Mouse (Mus musculus) B cell, adult 2 months (primary cell): ENCODE measurements around the gene Ttc30b.
"Not testable (repeated sequence)": the region's sequence is repeated elsewhere in the genome, so short reads cannot be mapped to it uniquely, and the experiment has no call there.

Experiments used
- DNase-seq, 2 experiments: peaks; one replicate each; pipeline ENCODE4 v3.0.0; 2022

Gene Ttc30b

DNA sequence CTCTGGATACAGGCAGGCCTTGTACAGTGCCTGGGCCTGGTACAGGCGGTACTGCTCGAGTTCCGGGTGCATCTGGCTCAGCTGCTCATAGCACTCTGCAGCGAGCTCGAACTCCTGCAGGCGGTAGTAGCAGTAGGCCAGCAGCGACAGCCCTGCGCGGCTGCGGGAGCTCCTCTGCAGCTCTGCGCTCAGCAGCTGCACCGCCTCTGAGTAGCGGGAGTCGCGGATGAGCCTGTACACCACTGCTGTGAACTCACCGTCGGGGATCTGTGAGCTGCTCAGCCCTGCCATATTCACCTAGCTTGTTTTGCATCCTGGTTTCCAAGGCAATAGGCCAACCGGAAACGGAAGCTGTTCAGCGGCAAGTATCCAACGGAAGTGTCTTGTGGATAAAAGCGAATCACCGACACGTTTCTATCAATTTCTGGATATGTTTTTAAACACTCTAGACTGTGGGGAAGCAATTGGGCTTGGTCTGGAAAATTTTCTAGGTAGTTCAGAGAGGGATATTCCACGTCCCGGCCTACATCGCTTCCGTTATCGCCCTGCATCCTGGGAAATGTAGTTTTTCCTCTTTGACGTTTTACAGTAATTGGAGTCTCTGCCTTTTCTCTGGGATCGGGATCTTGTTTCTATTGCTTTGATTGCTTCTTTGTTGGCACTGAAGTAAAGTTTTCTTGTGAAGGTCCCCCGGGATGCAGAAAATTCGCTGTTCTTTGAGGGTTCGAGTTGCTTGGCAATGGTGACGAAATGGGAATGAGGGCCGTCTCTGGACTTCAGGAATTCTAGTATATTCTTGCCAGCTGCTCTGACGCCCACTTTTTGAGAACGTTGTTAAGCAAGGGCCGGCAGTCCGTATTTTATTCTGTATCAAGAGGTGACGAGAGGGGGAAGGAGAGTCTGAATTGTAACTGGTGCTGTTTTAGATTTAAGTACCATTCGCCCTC, at the start of gene Ttc30b:
Ttc30b (minus strand) TSS at position 469 of the 947 bp plus-strand sequence.
- peak; percentile 85 to 87 for DNase-seq

DNA sequence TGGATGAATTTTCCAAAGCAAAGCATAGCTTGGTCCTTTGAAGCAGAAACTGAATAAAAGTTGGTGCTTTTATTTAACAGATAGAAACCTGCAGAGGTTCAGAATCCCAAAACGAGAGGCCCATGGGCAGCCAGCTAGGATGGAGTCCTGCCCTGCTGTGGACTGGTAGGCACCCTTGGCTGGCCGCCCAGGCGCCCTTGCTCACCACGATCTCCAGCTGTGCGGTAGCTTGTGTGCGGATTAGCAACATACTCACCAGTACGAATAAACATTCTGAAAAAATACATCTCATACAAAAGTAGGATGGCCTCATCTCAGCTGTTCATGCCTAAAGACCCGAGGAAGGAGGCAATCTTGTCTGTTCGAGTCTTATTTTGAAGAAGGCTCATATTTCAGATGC, 49.4 kb upstream of the Ttc30b start:
- DNase-seq, result no peak

DNA sequence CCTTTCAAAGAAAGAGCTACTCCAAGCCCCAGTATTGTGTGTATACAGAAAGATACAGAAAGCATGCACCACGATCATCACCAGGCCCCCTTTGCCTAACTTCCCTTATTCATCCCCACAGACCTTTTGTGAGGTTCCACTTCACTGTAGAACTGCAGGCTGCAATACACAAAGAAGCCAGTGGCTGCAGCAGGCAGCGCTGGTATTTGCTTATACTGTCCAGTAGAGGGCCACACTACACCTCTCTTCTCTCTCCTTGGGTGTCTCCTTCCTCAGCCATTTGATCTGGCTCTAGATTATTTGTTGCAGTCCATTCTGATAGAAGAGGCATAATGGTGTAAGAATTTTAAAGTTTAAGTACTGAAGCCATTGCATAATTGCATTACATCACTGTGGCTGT, 46.7 kb upstream of the Ttc30b start:
- peak; percentile 50 to 53 for DNase-seq

DNA sequence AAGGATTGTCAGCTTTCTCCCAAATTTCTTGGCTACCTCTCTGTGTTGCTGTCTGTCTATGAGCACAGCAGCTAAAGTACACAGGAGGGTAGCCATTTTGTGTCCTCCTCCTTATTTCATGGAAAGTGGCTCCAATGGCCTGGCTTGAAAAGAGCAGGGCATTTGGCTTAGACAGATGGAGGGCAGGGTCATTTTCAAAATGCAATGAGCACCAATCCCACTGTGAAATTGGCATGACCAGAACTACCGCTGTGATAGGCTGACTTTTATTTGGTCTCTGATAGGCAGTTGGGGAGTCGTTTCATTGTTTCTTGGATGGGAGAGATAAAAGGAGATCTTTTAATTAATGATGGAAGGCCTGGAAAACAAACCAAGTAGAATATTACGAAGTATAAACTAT, 45.5 kb upstream of the Ttc30b start:
- DNase-seq, result no peak

DNA sequence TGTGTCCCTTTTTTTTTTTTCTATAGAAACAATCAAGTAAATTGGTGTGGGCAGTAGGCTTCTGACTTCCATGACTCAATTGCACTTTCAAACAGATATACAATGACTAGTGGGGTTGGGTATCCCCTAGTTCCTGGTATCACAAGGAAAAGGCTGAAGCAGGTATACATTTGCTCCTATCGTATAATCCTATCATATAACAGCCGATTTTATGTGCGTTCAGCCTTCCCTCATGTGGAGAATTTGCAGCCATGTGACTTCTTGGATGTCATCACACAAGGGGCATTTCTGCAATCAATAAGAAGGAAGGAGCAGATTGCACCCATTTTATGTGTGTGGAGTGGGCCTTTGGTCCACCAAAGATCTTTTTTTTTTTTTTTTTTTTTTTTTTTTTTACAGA, 44.7 kb upstream of the Ttc30b start:
- no peak for DNase-seq

DNA sequence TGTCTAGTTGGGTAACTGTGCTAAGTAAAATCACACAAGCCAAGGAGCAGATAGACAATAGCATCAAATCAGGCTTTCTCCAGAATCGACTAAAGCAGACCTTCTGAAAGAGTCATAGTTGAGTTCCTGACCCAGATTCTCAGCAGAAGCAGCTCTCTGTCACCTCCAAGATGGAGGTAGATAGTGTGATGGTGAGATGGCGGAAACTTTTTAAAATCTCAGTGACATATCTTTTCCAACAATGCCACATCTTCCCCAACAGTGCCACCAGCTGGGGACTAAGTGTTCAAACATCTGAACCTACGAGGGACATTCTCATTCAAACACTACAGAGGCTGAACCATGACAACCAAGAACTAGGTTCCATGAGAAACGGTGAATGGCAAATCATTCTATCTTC, 44.2 kb upstream of the Ttc30b start:
- no peak for DNase-seq

DNA sequence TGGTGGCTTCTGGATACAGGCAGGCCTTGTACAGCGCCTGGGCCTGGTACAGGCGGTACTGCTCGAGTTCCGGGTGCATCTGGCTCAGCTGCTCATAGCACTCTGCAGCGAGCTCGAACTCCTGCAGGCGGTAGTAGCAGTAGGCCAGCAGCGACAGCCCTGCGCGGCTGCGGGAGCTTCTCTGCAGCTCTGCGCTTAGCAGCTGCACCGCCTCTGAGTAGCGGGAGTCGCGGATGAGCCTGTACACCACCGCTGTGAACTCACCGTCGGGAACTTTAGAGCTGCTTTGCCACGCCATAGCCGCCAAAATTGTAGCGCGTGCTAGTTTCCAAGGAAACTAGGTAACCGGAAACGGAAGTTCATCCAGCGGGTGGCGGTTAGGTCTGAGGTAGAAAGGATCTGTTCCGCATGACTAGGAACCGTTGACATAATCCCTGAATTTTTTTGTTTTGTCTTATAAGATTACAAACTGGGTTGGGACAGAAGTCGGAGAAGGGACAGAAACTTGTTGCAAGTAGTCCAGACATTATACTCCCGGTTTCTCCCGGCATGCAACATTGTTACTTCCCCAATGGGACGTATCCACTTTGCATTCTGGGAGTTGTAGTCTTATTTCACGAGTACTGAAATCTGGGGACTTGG, 43.2 kb upstream of the Ttc30b start, which contains the start of gene Ttc30a1:
Ttc30a1 (minus strand) TSS at position 528 of the 642 bp plus-strand sequence.
- peak; percentile 73 to 77 for DNase-seq

DNA sequence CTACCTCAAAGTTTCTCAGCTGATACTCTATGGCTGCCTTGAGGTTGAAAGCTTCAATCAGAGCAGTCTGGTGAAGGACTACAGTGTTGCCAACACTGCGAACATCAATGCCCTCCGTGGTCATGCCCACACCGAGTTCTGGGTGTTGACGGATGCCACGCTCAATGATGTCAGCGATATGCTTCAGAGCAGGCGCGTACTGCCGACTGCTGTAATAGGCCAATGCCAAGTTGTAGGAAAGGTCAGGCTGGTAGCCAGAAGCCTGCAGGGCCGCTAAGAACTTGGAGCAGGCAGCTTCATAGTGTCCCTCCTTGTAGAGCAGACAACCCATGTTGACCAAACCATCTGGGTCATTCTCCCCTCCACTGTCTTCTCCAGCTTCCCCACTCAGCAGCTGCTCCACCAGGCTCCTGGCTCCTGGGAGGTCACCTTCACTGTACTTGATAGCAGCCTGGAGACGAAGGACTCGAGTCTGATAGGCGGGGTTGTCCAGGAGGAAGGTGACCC, 42.6 kb upstream of the Ttc30b start:
- not testable (repeated sequence) for DNase-seq

DNA sequence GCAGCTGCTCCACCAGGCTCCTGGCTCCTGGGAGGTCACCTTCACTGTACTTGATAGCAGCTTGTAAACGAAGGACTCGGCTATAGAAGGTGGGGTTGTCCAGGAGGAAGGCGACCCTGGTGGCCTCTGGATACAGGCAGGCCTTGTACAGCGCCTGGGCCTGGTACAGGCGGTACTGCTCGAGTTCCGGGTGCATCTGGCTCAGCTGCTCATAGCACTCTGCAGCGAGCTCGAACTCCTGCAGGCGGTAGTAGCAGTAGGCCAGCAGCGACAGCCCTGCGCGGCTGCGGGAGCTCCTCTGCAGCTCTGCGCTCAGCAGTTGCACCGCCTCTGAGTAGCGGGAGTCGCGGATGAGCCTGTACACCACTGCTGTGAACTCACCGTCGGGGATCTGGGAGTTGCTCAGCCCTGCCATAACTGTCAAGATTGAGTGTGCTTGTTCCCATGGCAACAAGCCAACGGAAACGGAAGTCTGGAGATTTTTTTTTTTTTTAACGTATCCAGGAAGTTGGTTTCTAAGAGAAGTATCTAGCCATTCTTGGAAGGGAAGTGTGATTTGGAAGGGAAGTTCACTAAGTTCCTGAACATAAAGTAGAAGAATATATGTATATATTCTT, 39.5 kb upstream of the Ttc30b start, which contains the start of gene Ttc30a2:
Ttc30a2 (minus strand) TSS at position 419 of the 617 bp plus-strand sequence.
- DNase-seq, result peak; percentile 35 to 37

DNA sequence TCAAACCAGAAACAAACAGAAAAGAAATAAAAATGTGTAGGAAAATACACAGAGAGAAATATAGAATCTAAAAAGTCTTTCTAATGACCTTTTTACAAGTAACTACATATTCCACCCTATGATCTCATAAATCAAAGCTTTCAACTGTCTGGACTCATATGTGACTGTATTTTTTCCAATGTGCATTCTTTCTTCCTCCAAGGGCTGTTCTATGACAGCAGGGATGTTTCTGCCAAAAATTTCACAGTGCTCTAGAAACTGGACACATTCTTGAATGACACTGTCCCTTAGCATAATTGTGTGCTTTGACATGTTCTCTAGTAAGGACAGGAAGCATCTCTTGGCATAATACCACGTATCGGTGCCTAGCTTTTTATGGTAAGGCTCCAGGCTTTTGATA, 37.7 kb upstream of the Ttc30b start:
- not testable (repeated sequence) for DNase-seq

DNA sequence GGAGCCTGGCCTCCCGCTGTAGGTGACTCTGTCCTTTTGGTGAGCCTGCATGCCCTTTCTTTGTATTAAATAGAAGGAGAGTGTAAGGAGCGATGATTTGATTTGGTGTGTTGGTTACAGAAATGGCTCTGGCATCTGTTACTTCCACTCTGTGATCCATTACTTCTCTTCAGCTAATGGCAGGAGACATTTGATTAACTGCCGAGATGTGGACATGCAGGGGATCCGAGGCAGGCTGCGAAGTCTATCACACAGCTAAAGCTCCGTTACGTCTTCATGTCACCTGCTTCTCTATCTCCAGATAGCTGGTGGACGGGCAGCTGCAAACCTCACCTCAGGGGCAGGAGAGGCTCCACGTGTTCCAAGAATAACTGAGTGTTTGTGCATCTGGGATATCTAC, 35.7 kb upstream of the Ttc30b start:
- no peak for DNase-seq

DNA sequence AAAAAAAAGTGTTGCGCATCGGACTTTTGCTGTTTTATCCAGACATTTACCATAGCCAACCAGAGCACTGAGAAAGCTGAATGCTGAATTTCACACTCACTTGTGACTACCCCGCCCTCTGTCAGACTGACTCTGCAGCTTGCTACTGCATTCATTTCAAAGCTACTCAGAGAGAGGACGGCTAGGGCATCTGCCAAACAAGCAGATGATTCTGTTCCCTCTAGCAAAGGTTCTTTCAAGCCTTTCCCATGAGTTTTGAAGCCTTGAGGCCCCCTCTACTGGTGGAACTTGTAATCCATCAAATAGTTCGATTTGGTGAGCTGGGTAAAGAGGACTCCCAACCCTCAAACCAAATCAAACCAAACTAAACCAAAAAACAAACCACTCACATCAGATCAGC, 26.6 kb upstream of the Ttc30b start:
- peak; percentile 62 to 68 for DNase-seq

DNA sequence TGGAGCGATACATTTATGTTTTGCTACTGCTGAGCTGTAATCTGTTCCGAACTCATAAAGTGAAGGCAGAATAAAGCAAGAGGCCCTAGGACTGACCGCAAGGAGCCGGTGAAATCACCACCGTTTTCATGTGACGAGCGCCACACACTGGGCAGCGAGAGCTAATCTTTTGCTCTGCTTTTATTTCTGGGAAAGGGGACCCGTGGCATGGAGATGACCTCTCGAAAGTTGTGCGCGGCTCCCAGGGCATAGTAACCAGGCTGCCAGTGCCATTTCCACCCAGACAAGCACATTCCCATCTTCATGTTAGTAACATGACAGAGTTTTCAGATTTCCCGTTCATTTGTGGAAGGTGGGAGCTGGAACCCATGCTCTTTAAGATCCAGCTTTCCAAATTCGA, 26.1 kb upstream of the Ttc30b start:
- peak; percentile 36 to 37 for DNase-seq

DNA sequence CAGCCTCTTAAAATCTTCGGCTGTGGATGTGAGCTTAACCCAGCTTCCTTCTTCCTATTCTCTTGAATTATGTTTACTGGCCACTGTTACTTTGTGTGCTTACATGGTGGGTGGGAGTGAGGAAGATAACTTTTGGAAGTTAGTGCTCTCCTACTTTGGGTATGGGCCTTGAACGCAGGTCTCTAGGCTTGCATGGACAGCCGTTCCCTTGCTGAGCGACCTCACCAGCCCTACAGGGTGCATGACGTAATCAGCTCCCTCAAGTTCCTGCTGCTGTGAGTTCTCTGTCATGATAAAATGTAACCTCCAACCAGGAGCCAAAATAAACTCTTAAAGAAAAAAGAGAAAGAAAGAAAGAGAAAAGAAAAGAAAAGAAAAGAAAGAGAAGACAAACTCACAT, 25.7 kb upstream of the Ttc30b start:
- DNase-seq, result no peak

DNA sequence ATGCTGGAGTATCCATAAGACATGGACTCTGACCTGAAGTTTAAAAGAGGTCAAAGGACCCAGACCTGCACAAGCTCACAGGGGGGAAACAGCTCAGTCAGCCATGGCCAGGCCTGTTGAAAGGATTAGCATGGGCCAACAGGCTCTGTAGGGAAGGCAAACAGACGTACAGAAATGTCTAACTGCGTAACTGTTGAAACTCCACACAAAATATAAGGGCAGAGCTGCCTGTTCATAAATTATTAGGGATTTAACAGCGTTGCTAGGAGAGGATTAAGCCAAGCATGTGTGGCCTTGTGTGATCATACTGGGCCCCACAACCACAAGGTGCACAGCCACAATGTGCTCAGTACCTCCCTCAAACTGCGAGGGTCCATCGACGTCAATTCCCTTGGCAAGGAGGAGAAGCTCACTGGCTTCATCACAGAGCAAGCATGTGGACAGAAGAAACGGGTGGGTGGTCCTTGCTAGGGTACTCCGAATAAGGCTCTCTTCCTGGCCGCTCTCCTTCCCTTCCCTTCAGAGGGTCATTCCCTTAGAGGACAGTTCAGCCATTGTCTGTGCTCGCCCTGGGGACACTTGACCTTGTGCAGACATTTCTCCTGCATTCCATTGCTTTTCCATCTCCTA, 24.9 kb upstream of the Ttc30b start:
- no peak for DNase-seq

DNA sequence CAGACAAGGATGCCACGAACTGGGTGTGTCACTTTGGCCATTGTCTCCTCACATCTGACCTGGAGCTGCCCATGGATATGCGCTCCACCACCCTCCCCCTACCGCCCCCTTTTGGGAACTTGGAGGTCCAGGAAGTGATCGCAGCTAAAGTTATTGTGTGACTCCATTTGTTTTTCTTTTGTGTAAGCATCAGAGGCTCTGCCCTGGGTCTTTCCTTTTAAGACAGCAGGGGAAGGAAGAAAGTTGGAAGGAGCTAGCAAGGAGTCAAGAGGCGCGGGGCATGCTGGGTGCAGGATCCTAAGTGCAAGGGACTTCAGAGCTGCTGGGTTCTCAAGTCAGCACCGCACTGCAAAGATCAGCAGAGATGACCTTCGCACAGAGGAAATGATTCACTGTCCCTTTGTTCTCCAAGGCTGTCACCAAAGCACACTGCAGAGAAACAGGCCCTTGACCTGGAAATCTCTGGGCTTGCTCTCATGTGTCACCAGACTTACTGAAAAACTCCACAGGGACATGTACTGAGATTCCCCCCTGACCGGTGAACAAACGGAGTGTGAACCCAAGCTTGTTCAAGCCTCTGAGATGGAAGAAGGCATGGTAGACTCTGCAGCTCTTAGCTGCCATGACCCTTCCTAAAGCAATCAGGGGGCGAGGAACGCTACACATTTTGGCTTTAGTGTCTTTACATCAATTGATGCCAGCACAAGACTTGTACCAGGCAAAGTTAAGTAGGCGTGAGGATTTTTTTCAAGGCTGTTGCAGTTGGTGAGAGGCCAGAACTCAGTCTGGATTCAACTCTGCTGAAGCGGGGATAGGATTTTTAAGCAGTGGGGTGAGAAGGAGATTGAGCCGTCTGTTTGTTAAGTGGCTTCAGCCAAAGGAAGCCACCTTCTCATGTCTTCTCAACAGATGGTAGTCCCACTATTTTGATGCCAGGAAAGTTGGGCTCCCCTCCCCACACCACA, 22.3 kb upstream of the Ttc30b start:
- DNase-seq, result no peak

DNA sequence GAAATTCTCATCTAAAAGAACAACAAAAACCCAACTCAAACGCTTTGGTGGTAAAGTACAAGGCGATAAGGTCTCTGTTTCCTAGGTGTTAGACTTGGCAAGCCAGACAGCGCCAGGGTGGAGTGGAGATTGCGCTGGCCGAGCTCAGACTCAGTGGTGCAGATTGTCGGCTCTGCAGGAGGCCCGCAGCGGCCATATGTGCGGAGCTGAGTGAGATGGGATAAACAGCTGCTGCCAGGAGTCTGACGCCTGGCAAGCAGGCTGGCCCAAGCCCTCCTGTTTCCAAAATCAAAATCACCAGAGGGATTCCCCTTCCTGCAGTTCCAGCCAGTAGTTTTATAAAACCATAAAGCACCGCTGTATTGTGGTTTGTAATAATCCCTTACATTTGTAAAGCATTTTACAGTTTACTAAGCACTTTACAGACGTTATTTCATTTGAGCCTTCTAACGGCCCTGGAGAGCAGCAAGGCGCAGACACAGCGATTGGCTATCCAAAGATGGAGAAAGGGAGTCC, 21.5 kb upstream of the Ttc30b start:
- DNase-seq, result no peak

DNA sequence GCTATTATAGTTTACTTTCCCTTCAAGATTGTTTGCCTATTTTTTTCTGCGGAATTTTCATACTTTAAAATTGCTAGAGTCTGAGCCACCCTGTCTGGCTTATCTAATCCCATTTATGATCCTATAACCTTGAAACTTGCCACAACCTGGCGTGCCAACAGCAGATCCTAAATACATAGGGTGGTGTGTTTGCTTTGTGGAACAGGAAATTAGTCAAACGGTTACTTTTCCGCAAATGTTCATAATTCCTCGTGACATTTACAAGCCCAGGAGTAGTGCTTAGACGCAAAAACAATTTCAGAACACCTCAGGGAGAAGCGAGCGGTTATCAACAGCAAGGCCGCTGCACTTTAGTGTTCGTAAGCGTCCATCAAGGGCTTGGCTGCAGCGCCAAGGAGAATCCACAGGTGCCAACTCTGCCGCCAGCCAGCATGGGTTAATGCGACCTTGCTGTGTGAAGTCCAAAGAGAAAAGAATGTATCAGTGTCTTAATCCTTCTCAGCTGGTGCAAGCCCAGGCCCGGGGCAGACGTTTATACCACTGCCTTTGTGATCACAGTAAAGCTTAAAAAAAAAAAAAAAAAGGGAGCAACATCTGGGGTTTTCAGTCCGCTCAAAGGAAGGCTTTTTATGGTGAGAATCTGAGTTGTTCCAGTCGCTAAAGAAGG, 20.9 kb upstream of the Ttc30b start:
- no peak for DNase-seq

DNA sequence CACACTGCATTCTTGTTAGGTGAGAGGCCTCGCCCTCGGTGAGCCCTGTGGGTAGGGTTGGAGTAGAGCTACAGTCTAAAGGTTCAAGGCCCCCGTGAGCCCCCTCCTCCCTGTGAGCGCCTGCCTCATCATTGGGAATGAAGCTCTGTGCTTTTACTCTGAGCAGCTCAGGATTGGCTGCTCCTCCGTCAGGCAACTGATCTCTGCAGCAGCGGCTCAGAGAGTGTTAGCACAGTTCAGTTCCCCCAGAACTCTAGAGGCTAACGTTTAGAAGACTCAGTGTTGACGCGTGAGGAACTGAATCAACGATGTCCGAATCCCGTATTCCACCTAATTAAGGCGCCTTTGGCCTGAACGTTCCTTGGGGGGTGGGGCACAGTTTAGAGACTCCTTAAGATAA, 17.3 kb upstream of the Ttc30b start:
- no peak for DNase-seq

DNA sequence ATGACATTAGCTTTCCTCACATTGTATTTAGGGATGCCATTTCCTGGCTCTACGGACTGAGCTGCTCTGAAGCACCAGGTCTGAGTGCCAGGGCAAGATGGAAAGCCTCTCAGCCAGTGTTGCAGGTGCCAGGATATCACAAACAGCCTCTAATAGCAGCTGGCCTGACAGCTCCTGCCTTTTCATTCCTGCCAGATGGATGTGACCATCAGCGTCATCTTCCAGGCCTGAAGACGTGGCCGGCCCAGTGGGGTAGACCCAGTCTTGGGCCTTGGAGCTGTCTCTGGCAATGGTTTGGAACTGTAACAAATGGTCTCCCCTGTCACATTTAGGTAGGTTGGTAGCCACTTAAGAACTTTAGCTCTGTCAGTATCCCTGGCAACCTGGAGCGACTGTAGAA, 14.9 kb upstream of the Ttc30b start:
- no peak for DNase-seq

DNA sequence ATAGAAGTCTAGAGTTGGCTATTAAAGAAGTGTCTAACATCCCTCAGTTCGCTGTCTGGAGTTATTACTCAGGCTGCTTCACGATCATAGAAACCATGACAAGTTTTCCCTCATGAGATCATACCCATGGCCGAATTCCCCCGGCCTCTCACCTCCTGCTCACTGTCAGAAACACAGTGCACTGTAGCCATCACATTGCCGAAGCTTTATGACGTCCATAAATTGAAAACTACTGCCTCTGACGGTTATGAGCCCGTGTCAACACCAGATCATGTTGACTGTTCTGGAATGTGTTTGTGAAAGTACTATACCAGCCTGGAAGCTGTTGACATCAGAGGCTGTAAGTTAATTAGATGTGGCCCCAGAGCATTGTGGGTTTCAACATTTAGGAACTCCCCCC, 12.3 kb upstream of the Ttc30b start:
- no peak for DNase-seq
